Mouse (Mus musculus) heart, embryonic 16.5 days (tissue): ENCODE measurements around the gene Sirt2. TPM values are rescaled to one million over a fixed set of nuclear protein-coding genes. Genes with fewer than 3 reads are reported as not detected.

Experiments used
- ATAC-seq: fragments of 200-750 bp; cut with Nextera tagmentation; replicated peaks from 2 replicates; pipeline ENCODE4 v1.8.0; 2017; ENCODE audit warnings: moderate number of reproducible peaks; ENCODE audit not compliant: insufficient read depth, low FRiP score; ENCODE audit errors: extremely low read depth
- H3K27ac ChIP-seq: fragments of 300-500 bp; sonication (generic); 2 replicates; pipeline ENCODE4 v1.5.1; 2014; ENCODE audit warnings: mild to moderate bottlenecking, low read length, control low read depth, moderate library complexity
- H3K27me3 ChIP-seq: fragments of 300-500 bp; sonication (generic); 2 replicates; pipeline ENCODE4 v1.6.1; 2014; ENCODE audit warnings: low read length, mixed read lengths; ENCODE audit not compliant: control insufficient read depth, insufficient read depth
- H3K36me3 ChIP-seq: fragments of 300-500 bp; sonication (generic); 2 replicates; pipeline ENCODE4 v1.6.1; 2014; ENCODE audit not compliant: control insufficient read depth, insufficient read depth
- H3K4me1 ChIP-seq: fragments of 300-500 bp; sonication (generic); 2 replicates; pipeline ENCODE4 v1.6.1; 2014; ENCODE audit warnings: low read length, mixed read lengths; ENCODE audit not compliant: control insufficient read depth, insufficient read depth
- H3K4me2 ChIP-seq: fragments of 300-500 bp; sonication (generic); 2 replicates; pipeline ENCODE4 v1.6.1; 2014; ENCODE audit warnings: low read depth, mild to moderate bottlenecking, control low read depth, low read length
- H3K4me3 ChIP-seq: fragments of 300-500 bp; sonication (generic); 2 replicates; pipeline ENCODE4 v1.5.1; 2014; ENCODE audit warnings: mild to moderate bottlenecking, control low read depth, low read length
- H3K9ac ChIP-seq: fragments of 300-500 bp; sonication (generic); 2 replicates; pipeline ENCODE4 v1.6.1; 2014; ENCODE audit warnings: low read length, control low read depth
- H3K9me3 ChIP-seq: fragments of 300-500 bp; sonication (generic); replicated peaks from 2 replicates; pipeline ENCODE4 v1.6.1; 2016; ENCODE audit warnings: low read length; ENCODE audit not compliant: control insufficient read depth
- WGBS: fragments of 180-500 bp; shearing (Covaris S2); extraction: QIAGEN DNeasy Blood & Tissue Kit; methylation state at CpG from one replicate; pipeline ENCODE4 v1.1.7; 2014; 5-methylcytosine and 5-hydroxymethylcytosine counted together
- polyA plus RNA-seq: library from polyadenylated mRNA; unstranded; fragments of >200 nt; fragmentation: Nextera tagmentation; extraction: Ambion mirVana; gene quantifications from 2 replicates; pipeline ENCODE4 v1.2.1, GENCODE M21; 2015

The Sirt2 gene
- polyA plus RNA-seq, 1 experiment from 2014 or later = 60.4 TPM

DNA sequence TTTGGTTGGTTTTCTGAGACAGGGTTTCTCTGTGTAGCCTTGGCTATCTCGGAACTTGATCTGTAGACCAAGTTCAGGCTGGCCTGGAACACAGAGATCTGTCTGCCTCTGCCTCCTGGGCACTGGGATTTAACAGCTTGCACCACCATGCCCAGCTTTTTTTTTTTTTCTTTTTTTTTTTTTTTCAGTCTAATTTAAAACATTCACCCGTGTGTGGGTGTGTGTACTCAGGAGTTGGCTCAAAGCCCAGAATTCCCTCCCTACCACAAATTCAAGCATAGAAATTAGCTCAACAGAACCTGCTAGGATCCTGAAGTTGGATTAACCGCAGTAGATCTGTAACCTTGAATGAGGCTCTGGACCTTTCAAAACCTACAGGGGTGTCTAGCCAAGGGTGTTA is 60.8 kb downstream of the Sirt2 start:
- WGBS = 36% methylated on average over 3 of the region's 3 CpGs
- no peak overlapping the region; the same call in 1 of the 2 replicates for H3K27ac ChIP-seq
- H3K9ac ChIP-seq = no peak overlapping the region
- ATAC-seq = no peak
- peaks cover 26% of the 10 kb centered on the region for H3K4me1 ChIP-seq
- H3K9me3 ChIP-seq = no peaks in the 10 kb centered on the region
- H3K36me3 ChIP-seq = peaks cover 22% of the 10 kb centered on the region
- H3K4me3 ChIP-seq = no peak overlapping the region
- no peak overlapping the region for H3K4me2 ChIP-seq
- H3K27me3 ChIP-seq = no peaks in the 10 kb centered on the region

DNA sequence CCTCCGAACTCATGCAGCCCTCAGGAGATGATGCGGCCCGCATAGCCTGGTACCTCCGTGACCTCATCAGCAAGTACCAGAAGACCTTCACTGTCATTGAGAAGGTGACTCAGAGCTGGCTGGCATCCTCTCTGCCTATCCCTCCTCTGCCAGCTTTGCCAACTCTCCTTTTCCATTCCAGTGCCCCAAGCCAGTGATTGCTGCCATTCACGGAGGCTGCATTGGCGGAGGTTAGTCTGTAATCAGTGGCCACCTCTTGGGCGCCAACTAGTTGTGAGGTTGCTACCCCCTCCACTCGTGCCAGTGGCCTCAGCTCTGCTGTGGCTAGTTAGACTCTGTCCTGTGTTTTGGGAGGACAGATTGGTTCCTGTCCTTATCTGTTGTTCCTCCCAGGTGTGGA is 63.3 kb downstream of the Sirt2 start:
- WGBS = 94% methylated on average over 8 of the region's 8 CpGs
- no peak for ATAC-seq

DNA sequence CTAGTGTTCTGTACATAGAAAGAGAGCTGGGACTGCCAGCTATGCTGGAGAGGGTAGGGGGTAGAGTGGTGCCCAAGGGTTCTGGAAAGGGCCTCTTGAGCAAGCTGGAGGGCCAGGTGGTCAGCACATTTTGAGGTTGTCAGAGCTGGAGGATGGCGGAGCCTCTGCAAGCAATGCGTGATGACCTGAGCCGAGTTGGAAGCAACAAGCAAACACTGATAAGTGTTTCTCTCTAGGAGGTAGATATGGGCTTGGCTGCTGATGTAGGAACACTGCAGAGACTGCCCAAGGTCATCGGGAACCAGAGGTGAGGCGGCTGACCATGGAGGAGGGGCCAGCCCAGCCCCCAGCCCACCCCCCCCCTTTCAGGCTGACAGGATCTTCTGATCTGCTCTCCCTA is 64.4 kb downstream of the Sirt2 start:
- 37% methylated on average over 5 of the region's 5 CpGs for WGBS
- no peak for ATAC-seq
- Histone ChIP-seq H3K36me3 (peaks cover 20% of the 10 kb centered on the region), H3K9ac (no peak overlapping the region), H3K4me3 (no peak overlapping the region), H3K27ac (no peak overlapping the region), H3K4me2 (no peak overlapping the region), H3K4me1 (peaks cover 15% of the 10 kb centered on the region), H3K9me3 (no peaks in the 10 kb centered on the region), H3K27me3 (no peaks in the 10 kb centered on the region)

More for the DNA sequence above, 63.3 kb downstream of the Sirt2 start:
- Histone ChIP-seq H3K4me3 (no peak overlapping the region), H3K27me3 (no peaks in the 10 kb centered on the region), H3K9ac (no peak overlapping the region), H3K9me3 (no peaks in the 10 kb centered on the region), H3K27ac (no peak overlapping the region), H3K4me1 (peaks cover 19% of the 10 kb centered on the region), H3K4me2 (no peak overlapping the region), H3K36me3 (peaks cover 20% of the 10 kb centered on the region)

DNA sequence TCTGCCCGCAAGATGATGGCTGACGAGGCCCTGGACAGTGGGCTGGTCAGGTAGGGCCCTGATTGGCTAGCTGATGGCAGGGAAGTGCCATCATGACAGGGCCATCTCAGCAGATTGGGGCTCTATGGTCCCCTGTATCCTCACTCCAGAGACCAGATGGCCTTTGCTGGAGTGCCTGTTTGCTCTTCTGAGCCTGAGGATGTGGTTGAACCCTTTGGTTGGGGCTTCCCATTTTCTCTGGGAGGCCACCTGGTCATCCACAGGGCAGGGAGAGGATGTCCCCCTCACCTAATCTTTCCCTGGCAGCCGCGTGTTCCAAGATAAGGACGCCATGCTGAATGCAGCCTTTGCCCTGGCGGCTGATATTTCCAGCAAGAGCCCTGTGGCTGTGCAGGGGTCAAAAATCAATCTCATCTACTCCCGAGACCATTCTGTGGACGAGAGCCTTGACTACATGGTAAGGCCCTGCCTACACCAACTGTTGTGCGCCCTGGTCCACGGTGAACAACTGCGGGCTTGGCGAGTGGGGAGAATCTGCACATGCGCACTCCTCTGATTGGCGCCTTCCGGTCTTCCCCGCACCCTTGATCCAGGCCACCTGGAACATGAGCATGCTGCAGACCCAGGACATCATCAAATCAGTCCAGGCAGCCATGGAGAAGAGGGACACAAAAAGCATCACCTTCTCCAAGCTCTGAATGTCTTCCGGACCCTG is 65.0 kb downstream of the Sirt2 start:
- H3K9me3 ChIP-seq = no peaks in the 10 kb centered on the region
- peaks cover 9% of the 10 kb centered on the region for H3K4me1 ChIP-seq
- H3K4me3 ChIP-seq = no peak overlapping the region
- ATAC-seq = no peak
- H3K9ac ChIP-seq = no peak overlapping the region
- H3K36me3 ChIP-seq = peaks cover 17% of the 10 kb centered on the region
- no peak overlapping the region for H3K27ac ChIP-seq
- H3K4me2 ChIP-seq = no peak overlapping the region
- 77% methylated on average over 17 of the region's 17 CpGs for WGBS
- H3K27me3 ChIP-seq = no peaks in the 10 kb centered on the region

DNA sequence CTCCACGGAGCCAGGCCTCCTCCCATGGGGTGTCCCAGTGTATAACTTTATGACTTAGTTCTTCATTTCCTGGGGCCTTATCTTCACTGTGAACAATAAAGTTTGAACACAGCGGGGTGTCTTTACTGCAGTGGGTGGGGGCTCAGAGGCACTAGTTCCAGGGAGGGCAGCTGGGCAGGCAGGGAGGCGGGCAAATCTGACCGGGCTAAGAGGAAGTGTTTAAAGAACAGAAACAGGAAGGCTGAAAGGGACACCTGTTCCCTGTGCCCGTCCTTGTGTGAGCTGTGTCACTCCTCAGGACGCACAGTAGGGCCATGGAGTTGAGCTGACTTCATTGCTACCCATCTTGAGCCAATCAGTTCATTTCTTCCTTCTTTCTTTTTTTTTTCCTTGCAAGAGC is 65.6 kb downstream of the Sirt2 start:
- Histone ChIP-seq H3K9me3 (no peaks in the 10 kb centered on the region), H3K27me3 (no peaks in the 10 kb centered on the region), H3K27ac (no peak overlapping the region), H3K4me2 (no peak overlapping the region), H3K4me1 (peaks cover 8% of the 10 kb centered on the region; the same call in 1 of the 2 replicates), H3K36me3 (peaks cover 17% of the 10 kb centered on the region), H3K9ac (no peak overlapping the region), H3K4me3 (no peak overlapping the region)
- no peak for ATAC-seq
- WGBS = 60% methylated on average over 6 of the region's 6 CpGs

DNA sequence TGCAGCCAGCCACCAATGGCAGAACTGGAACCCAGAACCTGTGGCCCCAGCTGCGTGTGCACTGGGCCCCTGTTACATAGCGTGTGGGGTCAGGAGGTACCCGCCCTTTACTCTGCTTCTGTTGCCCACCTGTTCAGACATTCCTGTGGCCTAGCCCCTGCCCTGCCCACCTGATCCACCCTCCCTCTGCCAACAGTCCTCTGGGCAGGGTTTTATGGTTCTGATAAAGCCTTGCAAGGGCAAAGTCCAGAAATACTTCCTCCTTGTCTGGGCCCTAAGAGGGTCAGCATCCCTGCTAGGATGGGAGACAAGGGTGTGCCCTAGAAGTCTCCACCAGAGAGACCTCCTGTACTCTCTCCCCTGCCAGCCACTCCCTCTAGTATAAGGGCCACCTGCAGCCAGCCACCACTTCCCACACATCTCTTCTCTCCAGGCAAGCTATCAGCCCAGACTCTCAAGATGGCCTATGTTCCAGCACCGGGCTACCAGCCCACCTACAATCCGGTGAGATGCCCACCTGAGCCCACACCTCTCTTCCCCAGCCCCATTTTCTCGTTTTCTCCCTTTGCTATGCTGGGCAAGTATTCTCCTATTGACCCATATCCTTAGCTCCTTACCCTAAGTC is 67.3 kb downstream of the Sirt2 start, which contains the start of gene Lgals4:
Lgals4 (plus strand) TSS at position 132 of the 625 bp plus-strand sequence.
- ATAC-seq = no peak
- Histone ChIP-seq H3K27me3 (no peaks in the 10 kb centered on the region), H3K9me3 (no peaks in the 10 kb centered on the region), H3K36me3 (peaks cover 17% of the 10 kb centered on the region), H3K4me2 (no peak within 1 kb of the TSS), H3K27ac (no peak within 1 kb of the TSS), H3K4me3 (no peak within 1 kb of the TSS), H3K4me1 (peaks cover 8% of the 10 kb centered on the region; the same call in 1 of the 2 replicates), H3K9ac (no peak within 1 kb of the TSS)
- 81% methylated on average over 6 of the region's 6 CpGs for WGBS

DNA sequence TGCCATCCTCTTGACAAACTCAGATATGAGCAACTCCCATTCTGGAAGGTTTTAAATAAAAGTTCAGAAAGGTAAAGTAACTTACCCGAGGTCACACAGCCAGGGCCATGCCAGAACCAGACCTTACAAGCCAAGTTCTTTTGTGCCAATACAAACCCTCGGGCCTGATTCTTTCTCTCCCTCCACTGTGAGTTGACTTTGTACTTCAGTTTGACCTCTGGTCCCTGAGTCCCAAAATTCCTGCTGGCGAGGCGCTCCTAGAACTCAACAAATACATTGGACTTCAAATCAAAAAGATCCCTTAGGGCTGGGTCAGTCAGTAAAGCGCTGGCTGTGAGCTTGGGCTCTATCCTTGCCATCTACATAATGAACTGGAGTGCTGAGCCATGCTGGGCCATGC is 70.4 kb downstream of the Sirt2 start:
- no peak overlapping the region for H3K27ac ChIP-seq
- WGBS = 78% methylated on average over 5 of the region's 5 CpGs
- H3K9me3 ChIP-seq = no peaks in the 10 kb centered on the region
- no peak overlapping the region for H3K4me3 ChIP-seq
- no peaks in the 10 kb centered on the region for H3K4me1 ChIP-seq
- ATAC-seq = no peak
- no peak overlapping the region for H3K9ac ChIP-seq
- H3K36me3 ChIP-seq = no peaks in the 10 kb centered on the region
- H3K27me3 ChIP-seq = no peaks in the 10 kb centered on the region
- no peak overlapping the region for H3K4me2 ChIP-seq

Other genes starting within 250 kb of the Sirt2 start
- not detected in 2 replicates for gene Ifnl3, start 243.9 kb upstream of the Sirt2 start, polyA plus RNA-seq
- not detected in 2 replicates for gene Sycn, start 225.8 kb upstream of the Sirt2 start, polyA plus RNA-seq
- gene Nccrp1, start 219.5 kb upstream of the Sirt2 start, polyA plus RNA-seq = not detected in 2 replicates
- gene Samd4b, start 168.6 kb upstream of the Sirt2 start, polyA plus RNA-seq = 16.0 and 20.6 TPM in 2 replicates
- 25.1 and 30.0 TPM in 2 replicates for gene Pak4, start 168.6 kb upstream of the Sirt2 start, polyA plus RNA-seq
- gene Acp7, start 135.4 kb upstream of the Sirt2 start, polyA plus RNA-seq = not detected in 2 replicates
- gene Fbxo27, start 73.9 kb upstream of the Sirt2 start, polyA plus RNA-seq = 3.6 TPM in 2 replicates
- 6.7 and 7.5 TPM in 2 replicates for gene Fbxo17, start 49.9 kb upstream of the Sirt2 start, polyA plus RNA-seq
- gene Mrps12, start 24.9 kb upstream of the Sirt2 start, polyA plus RNA-seq = 122 TPM in 2 replicates
- 20.8 and 21.4 TPM in 2 replicates for gene Sars2, start 24.7 kb upstream of the Sirt2 start, polyA plus RNA-seq
- not detected in 2 replicates for gene Ccer2, start 10.6 kb upstream of the Sirt2 start, polyA plus RNA-seq
- gene Nfkbib, start 777 bp downstream of the Sirt2 start, polyA plus RNA-seq = 34.7 and 41.0 TPM in 2 replicates
- gene Rinl, start 22.2 kb downstream of the Sirt2 start, polyA plus RNA-seq = 5.8 and 11.1 TPM in 2 replicates
- 135 and 139 TPM in 2 replicates for gene Hnrnpl, start 41.8 kb downstream of the Sirt2 start, polyA plus RNA-seq
- 281 and 288 TPM in 2 replicates for gene Ech1, start 58.5 kb downstream of the Sirt2 start, polyA plus RNA-seq
- gene Lgals4, start 67.1 kb downstream of the Sirt2 start, polyA plus RNA-seq = 12.3 and 17.4 TPM in 2 replicates
- gene Lgals7, start 97.1 kb downstream of the Sirt2 start, polyA plus RNA-seq = 1.5 and 2.1 TPM in 2 replicates
- 0.41 and 0.42 TPM in 2 replicates for gene Capn12, start 114.7 kb downstream of the Sirt2 start, polyA plus RNA-seq
- 260 and 301 TPM in 2 replicates for gene Actn4, start 195.6 kb downstream of the Sirt2 start, polyA plus RNA-seq
- gene Eif3k, start 215.1 kb downstream of the Sirt2 start, polyA plus RNA-seq = 262 and 283 TPM in 2 replicates
- 6.0 and 12.2 TPM in 2 replicates for gene Map4k1, start 215.3 kb downstream of the Sirt2 start, polyA plus RNA-seq